ENCODE assay signal across 8 mouse cellular contexts in the genomic region with DNA sequence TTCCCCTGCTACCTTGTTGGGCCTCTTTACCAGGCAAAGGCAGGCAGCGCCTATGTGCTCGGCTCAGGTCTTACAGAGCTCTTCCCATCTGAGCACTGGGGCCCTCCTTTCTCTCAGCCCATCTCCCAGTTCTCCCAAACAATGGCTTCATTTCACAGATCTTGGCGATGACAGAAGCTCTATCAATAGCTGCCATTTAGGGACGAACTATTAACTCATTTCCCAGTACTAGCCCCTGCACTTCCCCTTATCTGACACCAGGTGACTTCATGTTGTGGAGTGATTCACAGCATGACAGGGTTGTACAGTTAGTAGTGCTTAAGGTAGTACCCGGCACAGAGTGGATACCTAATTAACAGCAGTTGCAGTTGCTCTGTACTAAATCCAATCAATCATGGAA. TPM values are rescaled to one million over a fixed set of nuclear protein-coding genes. Genes with fewer than 3 reads are reported as not detected.
DNase-seq lines count a peak whose midpoint lies in the region; ATAC-seq and TF ChIP-seq lines count a peak whose summit lies in the region.

A gene (minus strand): TSS at position 56 of the 400 bp plus-strand sequence.

- H3K27ac ChIP-seq in embryonic facial prominence, embryonic 10.5 days (replicated peaks) = peak within 1 kb of the TSS; percentile 94
- H3K27ac ChIP-seq in midbrain, postnatal 0 days (ENCODE audit: low read depth, low read length) = peak within 1 kb of the TSS; percentile 91; the same call in 1 of the 2 replicates

- H3K36me3 ChIP-seq in embryonic facial prominence, embryonic 10.5 days (replicated peaks) = no peaks in the 10 kb centered on the region
- no peaks in the 10 kb centered on the region for H3K36me3 ChIP-seq in midbrain, postnatal 0 days (ENCODE audit: insufficient read depth, low read length)

- H3K4me1 ChIP-seq in embryonic facial prominence, embryonic 10.5 days = peaks cover 27% of the 10 kb centered on the region
- H3K4me1 ChIP-seq in midbrain, postnatal 0 days (ENCODE audit: insufficient read depth, low read length) = peaks cover 6% of the 10 kb centered on the region; the same call in 1 of the 2 replicates

- ATAC-seq in midbrain, postnatal 0 days (ENCODE audit: low FRiP score) = no peak

- peak within 1 kb of the TSS; percentile 78 for H3K4me2 ChIP-seq in midbrain, postnatal 0 days (ENCODE audit: low read depth, low read length, poor library complexity, severe bottlenecking)

- no peak for DNase-seq in left cerebral cortex, adult 8-10 months (ENCODE audit: low spot score in 2 of 2)
- DNase-seq in left cerebral cortex, adult 11 months (ENCODE audit: low spot score) = no peak
- no peak for DNase-seq in embryonic facial prominence, embryonic 10.5 days (ENCODE audit: low spot score)
- peak; percentile 26 for DNase-seq in induced T-regulatory cell, adult 2 months (ENCODE audit: low read depth)
- DNase-seq in midbrain, postnatal 0 days (ENCODE audit: low spot score) = no peak
- DNase-seq in adipocyte (ENCODE audit: low spot score) = no peak
- DNase-seq in urinary bladder, adult 2 months (ENCODE audit: low spot score) = no peak
- DNase-seq in adrenal gland, postnatal 14 days = no peak

- no peaks in the 10 kb centered on the region; the same call in 1 of the 2 replicates for H3K27me3 ChIP-seq in embryonic facial prominence, embryonic 10.5 days (replicated peaks; ENCODE audit: low read depth, poor library complexity, severe bottlenecking)
- no peaks in the 10 kb centered on the region for H3K27me3 ChIP-seq in midbrain, postnatal 0 days (ENCODE audit: insufficient read depth, low read length)

- H3K4me3 ChIP-seq in embryonic facial prominence, embryonic 10.5 days = peak within 1 kb of the TSS; percentile 82
- peak within 1 kb of the TSS; percentile 67 for H3K4me3 ChIP-seq in midbrain, postnatal 0 days (ENCODE audit: low read depth, low read length)

- 65% methylated on average over 5 of the region's 5 CpGs for WGBS in embryonic facial prominence, embryonic 10.5 days
- WGBS in midbrain, postnatal 0 days = 68% methylated on average over 5 of the region's 5 CpGs

- no peaks in the 10 kb centered on the region for H3K9me3 ChIP-seq in embryonic facial prominence, embryonic 10.5 days
- no peaks in the 10 kb centered on the region for H3K9me3 ChIP-seq in midbrain, postnatal 0 days (ENCODE audit: low read length)

- peak within 1 kb of the TSS; percentile 88 for H3K9ac ChIP-seq in midbrain, postnatal 0 days (replicated peaks; ENCODE audit: low read length, poor library complexity, severe bottlenecking)

- peak; percentile 51 for TF ChIP-seq CTCF in midbrain, postnatal 0 days (IDR thresholded peaks at IDR 0.05)

RNA-seq across cellular contexts. Expression of the gene that starts here (rescaled TPM):
- 10 to 100 TPM; 35.4 to 43.6 (median 36.6) TPM for total RNA-seq in left cerebral cortex, adult 8-10 months (2022)
- 0.59 and 0.61 TPM in 2 replicates for polyA plus RNA-seq in embryonic facial prominence, embryonic 10.5 days (2016; fragmentation: Nextera tagmentation; extraction: Ambion mirVana)
- 0.66 and 1.6 TPM in 2 replicates for total RNA-seq in midbrain, postnatal 0 days (2014; rRNA removed)
- polyA plus RNA-seq in midbrain, postnatal 0 days (2015; fragmentation: Nextera tagmentation; extraction: Ambion mirVana) = 0.56 and 0.65 TPM in 2 replicates
- 0.91 and 0.93 TPM in 2 replicates for polyA plus RNA-seq in urinary bladder, adult 2 months (2012; rRNA removed)
- 0.79 and 0.82 TPM in 2 replicates for total RNA-seq in adrenal gland, postnatal 14 days (2021)

Comparison
In these comparisons a context has a peak if more than half of its experiments do, and no peak if none do; other contexts are left out.
1. RNA of the gene that starts here (total RNA-seq): 35.4 to 43.6 TPM in left cerebral cortex, adult 8-10 months; 0.79 to 0.82 TPM in adrenal gland, postnatal 14 days and 0.66 to 1.6 TPM in midbrain, postnatal 0 days; every median in the first group is over 10 times any median in the second.